Mouse (Mus musculus): ENCODE results near the gene Adgrg4.
A peak's percentile ranks its signal among the peaks of the same experiment; 100 is the strongest.

Gene Adgrg4

GRCm38 (mm10) chrX:56869863-56870262, at the start of gene Adgrg4:
TSS of gene Adgrg4 (plus strand) at chrX:56870163.
- DNase-seq (ENCODE audit: low spot score), result no peak

GRCm38 (mm10) chrX:56821765-56822603, 48.0 kb upstream of the Adgrg4 start, which contains the start of gene Map7d3:
TSS of gene Map7d3 (minus strand) at chrX:56822326.
- DNase-seq (ENCODE audit: low spot score), result peak; percentile 0

DNA sequence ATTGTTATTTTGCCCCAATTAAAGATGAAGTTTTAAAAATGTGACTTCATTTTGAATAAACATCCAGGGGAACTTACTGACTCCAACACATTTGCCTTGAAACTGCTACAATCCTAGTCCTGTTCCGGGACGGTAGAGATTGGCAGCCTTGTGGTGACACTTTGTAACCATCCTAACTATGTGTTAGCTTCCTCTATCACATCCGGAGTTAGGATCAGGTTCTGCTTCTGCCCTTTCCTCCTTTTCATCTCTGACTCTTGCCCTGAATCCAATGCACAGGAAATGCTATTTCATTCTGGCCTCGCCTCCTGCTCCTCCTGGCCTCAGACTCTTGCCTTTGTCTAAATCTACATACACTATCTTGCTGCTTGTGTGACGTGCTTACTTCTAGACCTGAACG, 42.5 kb upstream of the Adgrg4 start:
- DNase-seq (ENCODE audit: low spot score), result no peak

GRCm38 (mm10) chrX:56835842-56836241, 34.1 kb upstream of the Adgrg4 start:
- DNase-seq (ENCODE audit: low spot score), result no peak

- DNase-seq (ENCODE audit: low spot score), result no peak
These were observed 30.6 kb upstream of the Adgrg4 start for GRCm38 (mm10) chrX:56839369-56839768.

DNA sequence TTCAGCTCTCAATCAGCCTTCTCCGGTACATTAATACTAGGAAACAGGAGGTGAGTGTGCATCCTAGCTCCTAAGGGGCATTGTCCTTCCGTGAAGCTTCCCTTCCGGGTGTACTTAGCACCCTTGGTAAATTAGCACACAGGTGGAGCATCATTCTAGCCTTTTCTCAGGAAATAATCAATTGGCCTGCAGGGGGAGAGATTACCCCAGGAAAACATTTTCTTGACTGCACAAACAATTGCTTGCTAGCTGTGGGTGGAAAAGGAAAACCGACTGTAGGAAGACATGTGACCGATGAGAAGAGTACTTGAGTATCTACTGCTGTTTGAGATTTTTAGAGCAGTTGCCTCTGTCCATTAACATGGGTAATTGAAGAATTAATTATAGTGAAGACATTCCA, 28.7 kb upstream of the Adgrg4 start:
- no peak for DNase-seq (ENCODE audit: low spot score)

- no peak for DNase-seq (ENCODE audit: low spot score)
These were observed 142.9 kb downstream of the Adgrg4 start for GRCm38 (mm10) chrX:57012891-57013290.

DNA sequence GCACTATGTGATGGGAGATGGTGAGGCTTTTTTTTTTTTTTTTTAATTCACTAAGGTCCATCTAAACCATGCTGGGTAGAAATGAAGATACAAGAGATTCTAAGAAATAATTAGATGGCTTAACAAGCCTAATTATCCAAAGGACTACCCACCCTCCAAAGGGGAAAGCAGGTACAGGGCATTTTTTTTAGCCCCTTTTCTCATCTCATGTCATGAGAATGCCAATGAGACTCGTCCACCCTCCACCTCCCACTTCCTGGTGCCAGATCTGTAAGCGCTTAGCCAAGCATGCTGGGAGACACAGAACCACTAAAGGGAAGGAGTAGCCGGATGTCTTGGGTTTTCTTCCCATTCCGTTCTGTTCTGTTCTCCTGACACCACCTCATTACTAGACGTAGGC, 172.8 kb downstream of the Adgrg4 start, which contains the start of gene Brs3:
TSS of gene Brs3 (plus strand) at position 301 of the 400 bp plus-strand sequence.
- no peak for DNase-seq (ENCODE audit: low spot score)

- no peak for DNase-seq (ENCODE audit: low spot score)
These were observed 173.9 kb downstream of the Adgrg4 start for GRCm38 (mm10) chrX:57043869-57044268.
